Mouse (Mus musculus) G1E (cell line): Measurements from ENCODE around the gene Pnp2. TPM values are rescaled to one million over a fixed set of nuclear protein-coding genes. Genes with fewer than 3 reads are reported as not detected.
"Not testable (repeated sequence)": the region's sequence is repeated elsewhere in the genome, so short reads cannot be mapped to it uniquely, and the experiment has no call there.

Source experiments
- ATAC-seq: 2 replicates; pipeline ENCODE4 v1.8.0; 2016; ENCODE audit warnings: mild to moderate bottlenecking; ENCODE audit not compliant: insufficient number of reproducible peaks, poor library complexity, low FRiP score, severe bottlenecking; ENCODE audit errors: extremely low read depth
- DNase-seq: peaks from one replicate; pipeline ENCODE4 v3.0.0; 2012; ENCODE audit warnings: low spot score
- H3K27me3 ChIP-seq: 2 replicates; pipeline ENCODE4 v1.6.1; 2012; ENCODE audit warnings: mild to moderate bottlenecking, low read length, inconsistent platforms; ENCODE audit not compliant: insufficient read depth
- H3K36me3 ChIP-seq: replicated peaks from 2 replicates; pipeline ENCODE3; 2012; ENCODE audit warnings: mild to moderate bottlenecking, inconsistent platforms
- H3K4me1 ChIP-seq: 2 replicates; pipeline ENCODE4 v1.6.1; 2012; ENCODE audit warnings: low read depth, low read length, inconsistent platforms, mixed read lengths; ENCODE audit not compliant: insufficient read depth
- H3K4me3 ChIP-seq: 2 replicates; pipeline ENCODE4 v1.5.1; 2012; ENCODE audit warnings: low read depth, mild to moderate bottlenecking, inconsistent platforms, low read length, moderate library complexity, mixed read lengths
- H3K9me3 ChIP-seq: replicated peaks from 2 replicates; pipeline ENCODE4 v1.6.1; 2012; ENCODE audit warnings: inconsistent platforms
- CTCF ChIP-seq: IDR thresholded peaks from 2 replicates; pipeline ENCODE4 v1.5.1; 2012; ENCODE audit warnings: low read depth, low read length, inconsistent platforms, mixed read lengths
- GATA1 ChIP-seq: IDR thresholded peaks from 2 replicates; pipeline ENCODE4 v1.6.1; 2012; ENCODE audit warnings: borderline replicate concordance, low read length, inconsistent platforms, mixed read lengths
- GATA2 ChIP-seq: IDR thresholded peaks from 2 replicates; pipeline ENCODE4 v1.6.1; 2012; ENCODE audit warnings: low read depth, low read length, inconsistent platforms, borderline replicate concordance
- POLR2AphosphoS5 ChIP-seq: IDR thresholded peaks from 2 replicates; pipeline ENCODE4 v1.6.1; 2012; ENCODE audit warnings: low read depth, low read length, inconsistent platforms; ENCODE audit not compliant: insufficient replicate concordance
- TAL1 ChIP-seq: conservative IDR thresholded peaks from 2 replicates; pipeline ENCODE4 v1.6.1; 2012; ENCODE audit warnings: low read depth, low read length, inconsistent platforms, mixed read lengths
- polyA plus RNA-seq: library from polyadenylated mRNA; stranded (reverse); fragments of >175 nt; gene quantifications from 2 replicates; pipeline ENCODE4 v1.2.3, GENCODE M21; 2012
- total RNA-seq, 2 experiments: library from RNA; stranded (forward) in 1 of 2; stranded (reverse) in 1 of 2; fragments of 200-1000 nt in 1 of 2; fragments of >200 nt in 1 of 2; fragmentation: Nextera tagmentation in 1 of 2; gene quantifications; 2 replicates each; pipeline ENCODE4 v1.2.3; 2014 to 2017

Pnp2 gene
- total and polyA plus RNA-seq, 3 experiments, result 1.1 to 10.2 TPM; not detected in 1

DNA sequence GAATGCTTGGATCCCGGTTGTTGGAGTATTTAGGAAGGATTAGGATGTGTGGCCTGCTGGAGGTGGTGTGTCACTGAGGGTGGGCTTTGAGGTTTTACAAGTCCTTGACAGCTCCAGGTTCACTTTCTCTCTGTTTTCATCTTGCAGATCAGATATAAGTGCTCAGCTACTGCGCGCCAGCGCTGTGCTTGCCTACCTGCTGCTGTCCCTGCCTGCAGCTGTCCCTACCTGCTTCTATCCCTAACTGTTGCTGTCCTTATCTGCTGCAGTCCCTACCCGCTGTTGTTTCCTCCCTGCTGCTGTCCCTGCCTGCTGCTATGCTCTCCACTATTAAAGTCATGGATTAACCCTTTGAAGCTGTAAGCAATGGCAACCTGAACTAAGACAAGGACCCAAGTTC lies 19.2 kb downstream of the Pnp2 start:
- DNase-seq, result no peak
- H3K4me1 ChIP-seq, result peaks cover 13% of the 10 kb centered on the region
- no peak overlapping the region for H3K4me3 ChIP-seq
- no peak for ATAC-seq
- no peaks in the 10 kb centered on the region for H3K36me3 ChIP-seq
- no peak for TF ChIP-seq CTCF
- TF ChIP-seq POLR2AphosphoS5, result no peak
- no peak for TF ChIP-seq GATA2
- no peak for TF ChIP-seq TAL1
- TF ChIP-seq GATA1, result no peak
- H3K27me3 ChIP-seq, result peaks cover 4% of the 10 kb centered on the region; the same call in 1 of the 2 replicates
- H3K9me3 ChIP-seq, result no peaks in the 10 kb centered on the region

DNA sequence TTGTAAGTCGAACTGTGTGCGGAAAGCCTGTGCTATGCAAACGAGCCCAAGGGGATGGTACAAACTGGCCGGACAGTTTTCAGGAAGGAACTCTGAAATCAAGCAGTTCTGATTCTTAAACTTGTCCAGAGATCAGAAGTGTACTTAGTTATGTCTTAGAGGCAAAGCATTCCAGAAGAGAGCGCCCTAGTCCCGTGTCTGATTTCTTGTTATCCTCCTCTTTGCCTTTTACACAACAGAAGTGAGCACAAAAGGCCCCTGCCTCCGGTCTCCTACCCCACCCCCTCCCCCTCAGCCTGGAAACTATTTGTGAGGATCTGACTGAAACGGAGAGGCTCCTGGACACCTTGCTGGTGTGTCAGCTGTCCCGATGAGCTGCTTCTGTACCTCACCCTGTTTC lies 20.9 kb downstream of the Pnp2 start:
- Histone ChIP-seq H3K9me3 (no peaks in the 10 kb centered on the region), H3K4me1 (peaks cover 8% of the 10 kb centered on the region), H3K27me3 (0 out of 2 replicates have a peak, but pooled peaks cover 2% of the 10 kb centered on the region), H3K4me3 (no peak overlapping the region), H3K36me3 (no peaks in the 10 kb centered on the region)
- no peak for ATAC-seq
- DNase-seq, result no peak
- TF ChIP-seq GATA1 (no peak), CTCF (no peak)

GRCm38 (mm10) chr14:50978451-50978850 lies 22.7 kb downstream of the Pnp2 start:
- not testable (repeated sequence) for ATAC-seq

DNA sequence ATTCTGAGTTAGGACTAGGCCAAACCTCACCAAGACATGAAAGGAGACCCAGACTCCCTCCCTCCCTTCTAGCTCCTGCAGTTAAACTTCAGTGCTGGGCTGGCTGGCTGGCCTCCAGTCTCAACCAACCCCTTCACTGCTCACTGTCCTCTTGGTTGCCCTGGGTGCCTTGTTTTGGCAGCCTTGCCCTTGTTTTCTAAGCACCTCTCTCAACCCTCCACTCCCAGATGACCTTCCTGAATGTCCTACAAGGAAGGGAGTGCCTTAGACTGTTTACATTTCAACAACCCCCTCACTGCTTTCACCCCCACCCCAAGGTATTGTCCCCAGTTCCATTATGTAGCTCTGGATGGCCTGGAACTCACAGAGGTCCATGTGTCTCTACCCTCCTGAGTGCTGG lies 23.8 kb downstream of the Pnp2 start:
- H3K4me3 ChIP-seq, result no peak overlapping the region
- no peaks in the 10 kb centered on the region; the same call in 1 of the 2 replicates for H3K9me3 ChIP-seq
- DNase-seq (no peak), ATAC-seq (no peak)
- peaks cover 12% of the 10 kb centered on the region for H3K4me1 ChIP-seq
- 0 out of 2 replicates have a peak, but pooled peaks cover 2% of the 10 kb centered on the region for H3K27me3 ChIP-seq
- H3K36me3 ChIP-seq, result no peaks in the 10 kb centered on the region
- no peak for TF ChIP-seq POLR2AphosphoS5
- TF ChIP-seq GATA2, result no peak
- no peak for TF ChIP-seq TAL1
- TF ChIP-seq GATA1, result no peak
- TF ChIP-seq CTCF, result no peak

More at GRCm38 (mm10) chr14:50978451-50978850, 22.7 kb downstream of the Pnp2 start:
- H3K9me3 ChIP-seq, DNase-seq, H3K4me3 ChIP-seq, H3K27me3 ChIP-seq, H3K36me3 ChIP-seq: not testable (repeated sequence)
- H3K4me1 ChIP-seq, result peaks cover 12% of the 10 kb centered on the region

DNA sequence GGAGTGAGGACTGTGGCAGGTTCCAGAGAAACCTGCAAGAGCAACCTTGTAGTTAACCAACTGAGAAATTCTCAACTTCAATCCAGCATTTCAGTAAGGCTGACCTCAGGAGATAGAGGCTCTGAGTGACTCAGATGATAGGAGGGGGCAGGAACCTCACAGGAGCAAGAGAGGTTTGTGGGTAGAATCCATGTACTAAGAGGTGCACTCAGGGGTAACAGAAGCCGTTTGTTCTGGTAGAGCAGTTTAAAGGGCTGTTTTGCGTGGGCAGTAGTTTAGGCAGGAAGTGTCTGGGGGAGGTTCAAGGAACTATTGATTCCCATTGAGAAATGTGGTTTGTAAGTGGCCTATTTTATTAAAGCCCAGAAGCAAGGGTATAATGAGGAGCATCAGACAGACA lies 25.4 kb downstream of the Pnp2 start:
- Histone ChIP-seq H3K36me3 (no peaks in the 10 kb centered on the region), H3K4me1 (peaks cover 12% of the 10 kb centered on the region), H3K27me3 (peaks cover 9% of the 10 kb centered on the region; the same call in 1 of the 2 replicates), H3K9me3 (no peaks in the 10 kb centered on the region; the same call in 1 of the 2 replicates), H3K4me3 (no peak overlapping the region)
- TF ChIP-seq CTCF, result no peak
- TF ChIP-seq GATA1, result no peak
- DNase-seq, result no peak
- peak; percentile 82 for ATAC-seq

DNA sequence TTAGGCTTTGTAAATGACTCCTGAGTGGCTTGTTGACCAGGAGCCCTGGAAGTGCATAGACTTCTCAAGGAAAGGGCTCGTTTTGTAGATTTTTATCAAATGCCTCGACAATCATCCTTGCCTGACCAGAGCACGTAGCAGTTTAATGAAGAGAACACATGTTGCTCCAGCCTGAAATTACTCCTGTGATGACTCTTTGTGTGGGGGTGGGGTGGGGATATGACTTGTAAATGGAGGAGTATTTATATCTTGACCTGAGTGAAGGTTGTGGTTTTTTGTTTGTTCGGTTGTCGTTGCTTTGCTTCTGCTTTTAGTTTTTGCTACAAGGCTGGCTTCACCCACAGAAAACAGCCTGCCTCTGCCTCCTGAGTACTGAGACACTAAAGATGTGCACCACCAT lies 26.0 kb downstream of the Pnp2 start:
- peaks cover 12% of the 10 kb centered on the region for H3K4me1 ChIP-seq
- no peak overlapping the region; the same call in 1 of the 2 replicates for H3K4me3 ChIP-seq
- H3K36me3 ChIP-seq, result no peaks in the 10 kb centered on the region
- H3K27me3 ChIP-seq, result peaks cover 13% of the 10 kb centered on the region; the same call in 1 of the 2 replicates
- H3K9me3 ChIP-seq, result no peaks in the 10 kb centered on the region; the same call in 1 of the 2 replicates
- TF ChIP-seq GATA2 (no peak), CTCF (no peak), TAL1 (no peak), GATA1 (no peak), POLR2AphosphoS5 (no peak)
- DNase-seq (no peak), ATAC-seq (no peak)

DNA sequence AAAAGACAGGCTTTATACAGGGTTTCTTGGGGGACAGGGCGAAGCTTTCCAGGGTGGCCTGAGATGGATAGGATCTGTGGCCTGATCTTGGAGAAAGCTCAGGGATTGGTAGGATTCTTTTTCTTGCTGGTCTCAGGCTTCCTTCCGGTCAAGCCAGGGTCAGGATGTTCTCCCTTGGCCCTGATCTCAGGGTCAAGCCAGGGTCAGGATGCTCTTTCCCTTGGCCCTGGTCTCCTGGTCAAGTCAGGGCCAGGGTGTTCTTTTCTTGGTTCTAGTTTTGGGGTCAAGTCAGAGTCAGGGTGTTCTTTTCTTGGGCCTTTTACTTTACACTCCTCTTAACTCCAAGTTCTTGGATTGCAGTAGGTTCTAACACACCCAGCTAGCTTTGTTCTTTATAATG lies 31.9 kb downstream of the Pnp2 start:
- H3K36me3 ChIP-seq, result no peaks in the 10 kb centered on the region
- H3K4me3 ChIP-seq, result no peak overlapping the region
- peaks cover 20% of the 10 kb centered on the region for H3K27me3 ChIP-seq
- no peaks in the 10 kb centered on the region; the same call in 1 of the 2 replicates for H3K9me3 ChIP-seq
- no peak for DNase-seq
- peaks cover 7% of the 10 kb centered on the region for H3K4me1 ChIP-seq
- TF ChIP-seq GATA1, result no peak
- no peak for TF ChIP-seq TAL1
- no peak for TF ChIP-seq POLR2AphosphoS5
- TF ChIP-seq GATA2, result no peak
- TF ChIP-seq CTCF, result no peak
- no peak for ATAC-seq
